8 mouse cellular contexts compared by ENCODE assay signal in the genomic region with DNA sequence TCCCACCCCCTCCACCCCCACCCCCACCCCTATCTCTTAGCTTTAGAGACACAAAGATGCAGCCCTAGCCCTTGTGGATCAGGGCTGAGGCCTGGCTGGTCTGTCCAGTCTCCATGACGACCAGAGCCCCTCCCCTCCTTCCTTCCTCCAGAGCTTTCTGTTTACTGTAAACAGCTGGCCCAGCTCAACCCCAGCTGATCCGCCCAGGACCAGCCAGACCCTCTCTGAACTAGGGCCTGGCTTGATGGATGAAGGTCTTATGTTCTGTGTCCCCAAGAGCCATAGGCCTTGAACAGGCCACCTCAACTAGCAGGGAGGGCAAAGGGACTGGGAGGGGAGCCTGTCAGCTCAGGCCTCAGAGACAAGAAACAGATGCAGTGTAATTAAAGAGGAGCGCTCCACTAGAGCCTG. TPM values are rescaled to one million over a fixed set of nuclear protein-coding genes. Genes with fewer than 3 reads are reported as not detected.
DNase-seq lines count a peak whose midpoint lies in the region; ATAC-seq and TF ChIP-seq lines count a peak whose summit lies in the region.

No protein-coding gene starts in this region.

- H3K36me3 ChIP-seq in intestine, embryonic 16.5 days (ENCODE audit: control insufficient read depth, insufficient read depth, low read length): 0 out of 2 replicates have a peak, but pooled peaks cover 2% of the 10 kb centered on the region
- 0 out of 2 replicates have a peak, but pooled peaks cover under 1% of the 10 kb centered on the region for H3K36me3 ChIP-seq in lung, embryonic 14.5 days (ENCODE audit: insufficient read depth)

- no peak overlapping the region for H3K9ac ChIP-seq in intestine, embryonic 16.5 days (ENCODE audit: low read depth, low read length)
- no peak overlapping the region; the same call in 1 of the 2 replicates for H3K9ac ChIP-seq in lung, embryonic 14.5 days

- ATAC-seq in intestine, embryonic 16.5 days: peak; percentile 54
- peak; percentile 88 for ATAC-seq in lung, embryonic 14.5 days (ENCODE audit: insufficient read depth)

- no peak for TF ChIP-seq CTCF in lung, embryonic 14.5 days (IDR thresholded peaks at IDR 0.05; ENCODE audit: low read depth)

- no peaks in the 10 kb centered on the region for H3K9me3 ChIP-seq in intestine, embryonic 16.5 days (ENCODE audit: control insufficient read depth, low read length)
- no peaks in the 10 kb centered on the region for H3K9me3 ChIP-seq in lung, embryonic 14.5 days (ENCODE audit: low read depth, low read length)

- peak; percentile 74 for DNase-seq in ES-CJ7 (ENCODE audit: low read depth, low spot score)
- DNase-seq in embryo, embryonic 10 days (ENCODE audit: low spot score): peak; percentile 77
- peak; percentile 89 for DNase-seq in lung, embryonic 14.5 days
- DNase-seq in cerebellum, postnatal 14 days: no peak
- DNase-seq in B cell, adult 2 months: no peak
- no peak for DNase-seq in gastrocnemius, postnatal 36 days
- DNase-seq in thymus, postnatal 0 days (ENCODE audit: low spot score): no peak

- no peak overlapping the region for H3K4me3 ChIP-seq in intestine, embryonic 16.5 days (ENCODE audit: low read length)
- H3K4me3 ChIP-seq in lung, embryonic 14.5 days (ENCODE audit: low read depth, low read length): no peak overlapping the region

- no peak overlapping the region for H3K4me2 ChIP-seq in intestine, embryonic 16.5 days (ENCODE audit: low read depth, low read length)
- no peak overlapping the region for H3K4me2 ChIP-seq in lung, embryonic 14.5 days

- 25% methylated on average over 3 of the region's 3 CpGs for WGBS in intestine, embryonic 16.5 days
- 9% methylated on average over 3 of the region's 3 CpGs for WGBS in lung, embryonic 14.5 days

- intact Hi-C loops in gastrocnemius, postnatal 36 days (cut with DNase I): no loop called here

- peak overlapping the region; percentile 38; the same call in 1 of the 2 replicates for H3K27ac ChIP-seq in intestine, embryonic 16.5 days (ENCODE audit: low read length)
- H3K27ac ChIP-seq in lung, embryonic 14.5 days (ENCODE audit: low read depth): 0 out of 2 replicates have a peak overlapping the region, but pooled peaks have one; percentile 27

- H3K27me3 ChIP-seq in intestine, embryonic 16.5 days (replicated peaks; ENCODE audit: control insufficient read depth, insufficient read depth, low read length): no peaks in the 10 kb centered on the region
- H3K27me3 ChIP-seq in lung, embryonic 14.5 days (ENCODE audit: insufficient read depth, low read length): no peaks in the 10 kb centered on the region

- H3K4me1 ChIP-seq in intestine, embryonic 16.5 days (ENCODE audit: control insufficient read depth, insufficient read depth, low read length): peaks cover 30% of the 10 kb centered on the region
- H3K4me1 ChIP-seq in lung, embryonic 14.5 days (ENCODE audit: insufficient read depth): peaks cover 11% of the 10 kb centered on the region

RNA-seq across cellular contexts. Expression of gene Vps18, which starts 16.3 kb away (rescaled TPM):
- 25.5 and 29.6 TPM in 2 replicates for polyA plus RNA-seq in intestine, embryonic 16.5 days (2015; fragmentation: Nextera tagmentation; extraction: Ambion mirVana)
- polyA plus RNA-seq in lung, embryonic 14.5 days (2014; fragmentation: Nextera tagmentation; extraction: Ambion mirVana): 15.9 and 17.5 TPM in 2 replicates
- 1 to 10 TPM; 9.0 to 9.2 TPM for total RNA-seq in gastrocnemius, postnatal 36 days (2021)
- polyA plus RNA-seq in thymus, postnatal 0 days (2015; fragmentation: Nextera tagmentation; extraction: Ambion mirVana): 12.3 and 12.4 TPM in 2 replicates

RNA-seq across cellular contexts. Expression of gene Dll4, which starts 20.8 kb away (rescaled TPM):
- polyA plus RNA-seq in intestine, embryonic 16.5 days (2015; fragmentation: Nextera tagmentation; extraction: Ambion mirVana): 8.4 and 8.7 TPM in 2 replicates
- polyA plus RNA-seq in lung, embryonic 14.5 days (2014; fragmentation: Nextera tagmentation; extraction: Ambion mirVana): 8.1 and 10.0 TPM in 2 replicates
- 1 to 10 TPM; 5.1 to 5.5 TPM for total RNA-seq in gastrocnemius, postnatal 36 days (2021)
- 15.1 and 15.9 TPM in 2 replicates for polyA plus RNA-seq in thymus, postnatal 0 days (2015; fragmentation: Nextera tagmentation; extraction: Ambion mirVana)

RNA-seq across cellular contexts. Expression of gene Rhov, which starts 33.7 kb away (rescaled TPM):
- 3.9 and 4.1 TPM in 2 replicates for polyA plus RNA-seq in intestine, embryonic 16.5 days (2015; fragmentation: Nextera tagmentation; extraction: Ambion mirVana)
- polyA plus RNA-seq in lung, embryonic 14.5 days (2014; fragmentation: Nextera tagmentation; extraction: Ambion mirVana): 0.11 and 0.24 TPM in 2 replicates
- total RNA-seq in gastrocnemius, postnatal 36 days (2021): not detected
- polyA plus RNA-seq in thymus, postnatal 0 days (2015; fragmentation: Nextera tagmentation; extraction: Ambion mirVana): 3.9 and 4.2 TPM in 2 replicates

RNA-seq across cellular contexts. Expression of gene Chac1, which starts 46.2 kb away (rescaled TPM):
- 2.7 and 6.0 TPM in 2 replicates for polyA plus RNA-seq in intestine, embryonic 16.5 days (2015; fragmentation: Nextera tagmentation; extraction: Ambion mirVana)
- 0.64 and 0.70 TPM in 2 replicates for polyA plus RNA-seq in lung, embryonic 14.5 days (2014; fragmentation: Nextera tagmentation; extraction: Ambion mirVana)
- 10 to 100 TPM; 40.1 to 82.4 TPM for total RNA-seq in gastrocnemius, postnatal 36 days (2021)
- 0.13 and 0.30 TPM in 2 replicates for polyA plus RNA-seq in thymus, postnatal 0 days (2015; fragmentation: Nextera tagmentation; extraction: Ambion mirVana)

Comparison
In these comparisons a context has a peak if more than half of its experiments do, and no peak if none do; other contexts are left out.
1. DNase-seq: peak in ES-CJ7 (single experiment), embryo, embryonic 10 days (single experiment) and lung, embryonic 14.5 days (single experiment); none in cerebellum, postnatal 14 days (0 of 2), B cell, adult 2 months (0 of 2), gastrocnemius, postnatal 36 days (0 of 2) and thymus, postnatal 0 days (single experiment).